Mouse (Mus musculus) liver, embryonic 12.5 days (tissue): Measurements from ENCODE around the gene Comp. TPM values are rescaled to one million over a fixed set of nuclear protein-coding genes. Genes with fewer than 3 reads are reported as not detected.

Source experiments
- ATAC-seq: fragments of 200-750 bp; cut with Nextera tagmentation; 2 replicates; pipeline ENCODE4 v1.8.0; 2017; ENCODE audit warnings: moderate number of reproducible peaks, mild to moderate bottlenecking, moderate library complexity
- H3K27ac ChIP-seq: fragments of 300-500 bp; sonication (generic); 2 replicates; pipeline ENCODE4 v1.5.1; 2016; ENCODE audit warnings: mild to moderate bottlenecking
- H3K27me3 ChIP-seq: fragments of 300-500 bp; sonication (generic); replicated peaks from 2 replicates; pipeline ENCODE4 v1.6.1; 2016; ENCODE audit warnings: mild to moderate bottlenecking, moderate library complexity
- H3K36me3 ChIP-seq: fragments of 300-500 bp; sonication (generic); 2 replicates; pipeline ENCODE4 v1.6.1; 2016; ENCODE audit warnings: mild to moderate bottlenecking, moderate library complexity
- H3K4me1 ChIP-seq: fragments of 300-500 bp; sonication (generic); 2 replicates; pipeline ENCODE4 v1.6.1; 2016
- H3K4me2 ChIP-seq: fragments of 300-500 bp; sonication (generic); 2 replicates; pipeline ENCODE4 v1.6.1; 2016; ENCODE audit warnings: mild to moderate bottlenecking, moderate library complexity
- H3K4me3 ChIP-seq: fragments of 300-500 bp; sonication (generic); 2 replicates; pipeline ENCODE4 v1.5.1; 2016; ENCODE audit warnings: mild to moderate bottlenecking, moderate library complexity
- H3K9ac ChIP-seq: fragments of 300-500 bp; sonication (generic); 2 replicates; pipeline ENCODE4 v1.6.1; 2016; ENCODE audit warnings: mild to moderate bottlenecking, moderate library complexity
- H3K9me3 ChIP-seq: fragments of 300-500 bp; sonication (generic); replicated peaks from 2 replicates; pipeline ENCODE4 v1.6.1; 2016; ENCODE audit warnings: mild to moderate bottlenecking, moderate library complexity
- WGBS: fragments of 180-500 bp; shearing (Covaris S2); methylation state at CpG from one replicate; pipeline ENCODE4 v1.1.7; 2016; ENCODE audit not compliant: insufficient replicate concordance; 5-methylcytosine and 5-hydroxymethylcytosine counted together
- polyA plus RNA-seq: library from polyadenylated mRNA; unstranded; fragments of >200 nt; fragmentation: Nextera tagmentation; extraction: Ambion mirVana; gene quantifications from 2 replicates; pipeline ENCODE4 v1.2.1, GENCODE M21; 2016

The Comp gene
- polyA plus RNA-seq, 1 experiment from 2014 or later: 0.27 TPM

GRCm38 (mm10) chr8:70377049-70377448 is 3.7 kb downstream of the Comp start:
- peaks cover 39% of the 10 kb centered on the region for H3K4me1 ChIP-seq
- H3K4me3 ChIP-seq: no peak overlapping the region
- H3K9ac ChIP-seq: no peak overlapping the region
- ATAC-seq: no peak
- no peaks in the 10 kb centered on the region for H3K36me3 ChIP-seq
- H3K27me3 ChIP-seq: peaks cover 98% of the 10 kb centered on the region
- no peak overlapping the region for H3K27ac ChIP-seq
- H3K9me3 ChIP-seq: no peaks in the 10 kb centered on the region
- WGBS: 17% methylated on average over 15 of the region's 15 CpGs
- no peak overlapping the region for H3K4me2 ChIP-seq

DNA sequence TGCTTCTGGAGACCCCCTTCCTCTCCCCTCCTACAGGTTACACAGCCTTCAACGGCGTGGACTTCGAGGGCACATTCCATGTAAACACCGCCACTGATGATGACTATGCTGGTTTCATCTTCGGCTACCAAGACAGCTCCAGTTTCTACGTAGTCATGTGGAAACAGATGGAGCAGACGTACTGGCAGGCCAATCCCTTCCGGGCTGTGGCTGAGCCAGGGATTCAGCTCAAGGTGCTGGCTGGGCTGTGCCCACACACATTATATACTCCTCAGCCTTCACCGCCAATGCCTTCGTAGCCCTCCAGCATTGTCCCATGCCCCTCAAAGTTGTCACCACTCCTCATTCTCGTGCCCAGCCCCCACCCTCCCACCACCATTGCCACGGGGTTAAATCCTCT is 6.7 kb downstream of the Comp start:
- no peak for ATAC-seq
- Histone ChIP-seq H3K36me3 (no peaks in the 10 kb centered on the region), H3K9me3 (no peaks in the 10 kb centered on the region), H3K4me3 (no peak overlapping the region), H3K4me2 (no peak overlapping the region), H3K4me1 (peaks cover 20% of the 10 kb centered on the region), H3K9ac (no peak overlapping the region), H3K27me3 (peaks cover 79% of the 10 kb centered on the region), H3K27ac (no peak overlapping the region)
- 74% methylated on average over 12 of the region's 12 CpGs for WGBS

DNA sequence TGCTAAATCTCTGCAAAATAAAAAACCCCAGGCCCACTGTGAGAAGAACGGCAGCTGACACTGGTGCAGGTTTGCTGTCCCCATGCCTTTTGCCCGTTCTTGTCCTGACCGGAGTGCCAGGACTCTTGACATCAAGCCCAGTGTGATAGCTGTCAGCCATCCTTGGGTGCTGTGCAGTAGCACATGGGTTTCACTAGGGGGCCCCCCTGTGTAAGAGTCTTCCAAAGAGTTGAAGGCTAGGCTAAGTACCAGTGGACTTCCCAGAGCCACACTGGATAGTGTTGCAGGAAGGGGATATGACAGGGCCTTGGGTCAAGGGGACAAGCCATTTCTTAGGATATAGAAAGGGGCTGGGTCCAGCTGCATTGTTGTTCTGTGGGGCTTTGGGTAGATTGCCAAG is 9.9 kb downstream of the Comp start:
- H3K9me3 ChIP-seq: no peaks in the 10 kb centered on the region
- ATAC-seq: peak; percentile 68
- no peak overlapping the region for H3K27ac ChIP-seq
- H3K9ac ChIP-seq: no peak overlapping the region
- H3K27me3 ChIP-seq: peaks cover 47% of the 10 kb centered on the region
- 32% methylated on average over 3 of the region's 3 CpGs for WGBS
- H3K4me2 ChIP-seq: no peak overlapping the region
- H3K4me3 ChIP-seq: no peak overlapping the region
- H3K36me3 ChIP-seq: peaks cover 21% of the 10 kb centered on the region
- H3K4me1 ChIP-seq: peaks cover 3% of the 10 kb centered on the region; the same call in 1 of the 2 replicates

DNA sequence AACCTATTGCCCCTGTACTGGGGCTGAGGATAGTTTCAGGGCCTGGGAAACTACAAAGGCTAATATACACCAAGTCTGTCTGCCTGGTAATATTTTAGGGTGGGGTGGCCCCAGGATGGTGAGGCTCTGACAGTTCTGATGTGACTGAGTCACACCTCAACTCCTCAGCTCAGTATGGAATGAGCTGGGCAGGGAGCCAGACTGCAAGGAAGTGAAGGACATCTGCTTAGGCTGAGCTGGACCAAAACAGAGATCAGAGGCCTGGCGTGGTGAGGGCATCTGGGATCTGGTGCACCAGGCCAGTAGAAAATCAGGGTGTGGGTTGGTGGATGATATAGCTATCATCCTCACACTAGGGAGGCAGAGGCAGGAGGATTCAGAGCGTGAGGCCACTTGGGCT is 16.3 kb downstream of the Comp start:
- Histone ChIP-seq H3K27me3 (no peaks in the 10 kb centered on the region), H3K27ac (no peak overlapping the region), H3K4me3 (no peak overlapping the region), H3K9ac (no peak overlapping the region), H3K9me3 (no peaks in the 10 kb centered on the region), H3K4me1 (peaks cover 3% of the 10 kb centered on the region; the same call in 1 of the 2 replicates), H3K4me2 (no peak overlapping the region), H3K36me3 (peaks cover 39% of the 10 kb centered on the region)
- 61% methylated on average over 2 of the region's 2 CpGs for WGBS
- ATAC-seq: no peak

GRCm38 (mm10) chr8:70393087-70393486 is 19.7 kb downstream of the Comp start:
- H3K4me3 ChIP-seq: no peak overlapping the region
- WGBS: 84% methylated on average over 5 of the region's 5 CpGs
- no peak overlapping the region for H3K4me2 ChIP-seq

DNA sequence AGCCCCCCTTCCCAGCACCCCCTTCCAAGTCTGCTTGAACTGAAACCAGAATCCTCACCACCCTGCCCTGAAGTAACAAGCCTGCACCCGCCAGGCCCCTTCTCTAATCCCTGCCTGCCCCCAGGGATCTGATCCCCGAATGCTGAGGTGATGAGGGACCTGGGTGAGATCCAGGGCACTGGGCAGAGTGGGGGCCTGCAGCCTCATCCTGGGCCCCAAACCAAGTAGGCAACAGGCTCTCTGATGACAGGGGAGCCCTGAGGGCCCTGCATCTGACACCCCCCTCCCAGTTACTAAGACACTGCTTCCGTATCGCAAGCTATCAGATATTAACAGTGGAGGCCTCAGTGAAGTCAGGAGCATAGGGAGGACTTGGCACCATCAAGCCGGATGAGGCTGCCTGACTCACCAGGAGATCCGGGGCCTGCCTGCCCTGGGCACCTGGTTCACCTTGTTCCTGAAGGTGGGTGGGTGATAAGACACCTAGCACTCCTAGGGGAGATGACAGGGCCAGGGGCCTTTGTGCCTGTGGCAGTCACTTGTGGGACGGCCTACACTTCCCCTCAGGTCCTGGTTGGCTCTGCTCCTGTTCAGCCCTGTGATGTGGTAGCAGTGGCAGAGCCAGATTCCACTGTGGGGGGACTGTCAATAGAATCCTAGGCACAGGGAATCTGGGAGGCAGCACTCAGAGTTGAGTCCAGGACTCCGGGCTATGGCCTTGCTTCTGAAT is 21.1 kb downstream of the Comp start:
- 76% methylated on average over 8 of the region's 8 CpGs for WGBS
- H3K4me2 ChIP-seq: no peak overlapping the region
- no peaks in the 10 kb centered on the region for H3K9me3 ChIP-seq
- H3K4me3 ChIP-seq: no peak overlapping the region
- H3K27ac ChIP-seq: no peak overlapping the region
- no peak overlapping the region for H3K9ac ChIP-seq
- H3K27me3 ChIP-seq: no peaks in the 10 kb centered on the region
- no peak for ATAC-seq
- H3K36me3 ChIP-seq: peaks cover 15% of the 10 kb centered on the region
- no peaks in the 10 kb centered on the region for H3K4me1 ChIP-seq

More at GRCm38 (mm10) chr8:70393087-70393486, 19.7 kb downstream of the Comp start:
- Histone ChIP-seq H3K9me3 (no peaks in the 10 kb centered on the region), H3K27ac (no peak overlapping the region), H3K36me3 (peaks cover 20% of the 10 kb centered on the region), H3K9ac (no peak overlapping the region), H3K4me1 (no peaks in the 10 kb centered on the region), H3K27me3 (no peaks in the 10 kb centered on the region)
- ATAC-seq: no peak

GRCm38 (mm10) chr8:70395649-70396048 is 22.3 kb downstream of the Comp start:
- H3K4me1 ChIP-seq: no peaks in the 10 kb centered on the region
- H3K4me2 ChIP-seq: no peak overlapping the region
- ATAC-seq: no peak
- H3K9me3 ChIP-seq: no peaks in the 10 kb centered on the region
- no peak overlapping the region for H3K27ac ChIP-seq
- no peaks in the 10 kb centered on the region for H3K27me3 ChIP-seq
- peaks cover 15% of the 10 kb centered on the region for H3K36me3 ChIP-seq
- no peak overlapping the region for H3K4me3 ChIP-seq
- H3K9ac ChIP-seq: no peak overlapping the region
- WGBS: 86% methylated on average over 5 of the region's 5 CpGs

- H3K9ac ChIP-seq: no peak overlapping the region
- H3K27ac ChIP-seq: no peak overlapping the region
- no peaks in the 10 kb centered on the region for H3K4me1 ChIP-seq
- no peaks in the 10 kb centered on the region for H3K27me3 ChIP-seq
- H3K9me3 ChIP-seq: no peaks in the 10 kb centered on the region
- H3K4me3 ChIP-seq: no peak overlapping the region
- ATAC-seq: no peak
- WGBS: 78% methylated on average over 5 of the region's 5 CpGs
- no peak overlapping the region for H3K4me2 ChIP-seq
- peaks cover 11% of the 10 kb centered on the region for H3K36me3 ChIP-seq
Observed at GRCm38 (mm10) chr8:70396184-70396583, 22.8 kb downstream of the Comp start.

- no peak overlapping the region for H3K4me3 ChIP-seq
- no peak overlapping the region for H3K4me2 ChIP-seq
- no peaks in the 10 kb centered on the region for H3K9me3 ChIP-seq
- H3K27me3 ChIP-seq: no peaks in the 10 kb centered on the region
- no peak overlapping the region for H3K27ac ChIP-seq
- no peaks in the 10 kb centered on the region; the same call in 1 of the 2 replicates for H3K36me3 ChIP-seq
- no peak overlapping the region for H3K9ac ChIP-seq
- no peaks in the 10 kb centered on the region for H3K4me1 ChIP-seq
- 81% methylated on average over 16 of the region's 16 CpGs for WGBS
- ATAC-seq: no peak
Observed at GRCm38 (mm10) chr8:70397611-70398563, 24.5 kb downstream of the Comp start.

DNA sequence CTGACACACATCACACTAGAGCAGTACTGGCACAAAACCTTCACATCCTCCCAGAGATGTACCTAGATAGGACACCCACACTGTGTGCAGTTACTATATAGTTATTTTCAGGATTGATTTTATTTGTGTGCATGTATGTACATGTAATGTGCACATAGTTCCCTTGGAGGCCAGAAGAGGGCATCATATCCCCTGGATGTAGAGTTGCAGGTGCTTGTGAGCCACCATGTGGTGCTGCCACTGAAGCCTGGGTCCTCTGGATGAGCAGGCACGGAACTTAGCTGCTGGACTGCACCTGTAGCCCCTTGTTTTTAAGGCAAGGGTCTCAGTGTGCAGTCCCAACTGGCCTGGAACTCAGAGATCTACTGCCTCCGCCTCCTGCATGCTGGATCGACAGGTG is 30.9 kb downstream of the Comp start:
- H3K9me3 ChIP-seq: no peaks in the 10 kb centered on the region; the same call in 1 of the 2 replicates
- no peak overlapping the region for H3K4me3 ChIP-seq
- peaks cover 34% of the 10 kb centered on the region for H3K4me1 ChIP-seq
- H3K36me3 ChIP-seq: peaks cover 6% of the 10 kb centered on the region; the same call in 1 of the 2 replicates
- no peak overlapping the region for H3K4me2 ChIP-seq
- no peak overlapping the region for H3K9ac ChIP-seq
- no peaks in the 10 kb centered on the region for H3K27me3 ChIP-seq
- ATAC-seq: no peak
- WGBS: 77% methylated on average over 3 of the region's 3 CpGs
- no peak overlapping the region for H3K27ac ChIP-seq

- Histone ChIP-seq H3K36me3 (peaks cover 6% of the 10 kb centered on the region; the same call in 1 of the 2 replicates), H3K27ac (peak overlapping the region; percentile 34; the same call in 1 of the 2 replicates), H3K9me3 (no peaks in the 10 kb centered on the region; the same call in 1 of the 2 replicates), H3K4me2 (no peak overlapping the region), H3K4me3 (no peak overlapping the region), H3K9ac (no peak overlapping the region), H3K27me3 (no peaks in the 10 kb centered on the region), H3K4me1 (peaks cover 38% of the 10 kb centered on the region)
- ATAC-seq: no peak
- WGBS: 45% methylated on average over 7 of the region's 7 CpGs
Observed at GRCm38 (mm10) chr8:70405189-70405588, 31.8 kb downstream of the Comp start.
